22 mouse cellular contexts compared by ENCODE assay signal in the genomic region with DNA sequence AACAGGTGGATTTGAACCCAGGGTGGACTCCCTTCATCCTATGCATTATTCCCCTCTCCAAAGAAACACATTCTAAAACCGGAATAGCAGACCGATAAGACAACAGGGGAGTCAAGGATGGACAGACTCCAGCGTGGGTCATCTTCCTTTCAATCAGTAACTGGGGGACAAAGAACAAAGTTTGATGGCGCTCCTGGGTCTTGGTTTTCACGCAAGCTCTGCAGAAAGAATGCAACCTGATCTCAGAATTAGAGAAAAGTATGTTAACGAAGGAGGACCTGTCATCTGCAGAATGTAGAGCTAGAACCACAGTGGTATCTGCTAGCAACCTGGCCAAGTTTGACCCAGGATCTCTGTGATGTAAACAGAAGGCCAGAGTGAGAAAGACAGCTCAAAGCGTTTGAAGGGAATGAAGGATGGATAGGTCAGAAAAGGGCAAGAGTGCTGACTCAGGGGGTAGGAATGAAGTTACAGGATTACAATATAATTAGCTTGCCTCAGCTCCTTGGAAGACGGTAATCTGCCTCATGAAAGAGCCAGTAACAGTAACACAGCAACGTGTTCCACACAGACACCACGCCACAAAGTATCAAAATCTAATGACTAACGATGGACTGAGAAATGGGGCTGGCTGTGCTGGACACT.
A peak's percentile ranks its signal among the peaks of the same experiment; 100 is the strongest.
DNase-seq lines count a peak whose midpoint lies in the region; ATAC-seq lines count a peak whose summit lies in the region.
"Had no signal": no experiment of that assay in that cellular context is flagged by ENCODE, and none has a peak within 500 bp of the region (broad histone marks: within the 10 kb centered on the region; RNA-seq: fewer than 3 reads in every experiment).

No protein-coding gene starts in this region.

- peak; percentile 28 for DNase-seq in adrenal gland, adult 2 months
- no peak for DNase-seq in adrenal gland, adult 8-10 months
- peak; percentile 6 to 21 for DNase-seq in kidney, adult 8-10 months
- DNase-seq in kidney, postnatal 10 days: no peak
- DNase-seq in 3134 (ENCODE audit: extremely low read depth, insufficient read length, low spot score) (peak; percentile 26), liver (no peak)
- peak; percentile 14 for DNase-seq in embryo, embryonic 9.5 days (ENCODE audit: extremely low spot score)
- DNase-seq: cerebellum, adult 2 months; cerebellum, postnatal 14 days; gastrocnemius, adult 2 months; gastrocnemius, postnatal 36 days; heart, adult 2 months; heart, postnatal 10 days; layer of hippocampus, postnatal 36 days; lung, adult 2 months; lung, postnatal 10 days; right cerebral cortex, postnatal 4 days; thymus, adult 18-20 months; thymus, postnatal 25 days had no signal

- ATAC-seq in erythroblast, adult 5-6 weeks (replicated peaks; ENCODE audit: low FRiP score, poor library complexity, severe bottlenecking): no peak
- ATAC-seq: forebrain, embryonic 16.5 days; midbrain, embryonic 15.5 days had no signal

Comparison
In these comparisons a context has a peak if more than half of its experiments do, and no peak if none do; other contexts are left out.
1. DNase-seq: peak in adrenal gland, adult 2 months (single experiment), kidney, adult 8-10 months (2 of 2), 3134 (single experiment) and embryo, embryonic 9.5 days (single experiment); none in adrenal gland, adult 8-10 months (single experiment), kidney, postnatal 10 days (single experiment) and liver (single experiment).